Mouse (Mus musculus): ENCODE data around the gene Rbfox1. TPM values are rescaled to one million over a fixed set of nuclear protein-coding genes. Genes with fewer than 3 reads are reported as not detected.
A peak's percentile ranks its signal among the peaks of the same experiment; 100 is the strongest.

Rbfox1 gene
- total and polyA plus RNA-seq, 2 experiments from 2014 or later: 129 to 214 TPM

- ATAC-seq: no peak
- H3K4me3 ChIP-seq (ENCODE audit: low read depth, low read length): no peak overlapping the region
- H3K9me3 ChIP-seq (ENCODE audit: low read length): no peaks in the 10 kb centered on the region
- TF ChIP-seq CTCF (IDR thresholded peaks at IDR 0.05; ENCODE audit: low read depth): no peak
- H3K4me1 ChIP-seq (ENCODE audit: insufficient read depth): 0 out of 2 replicates have a peak, but pooled peaks cover 7% of the 10 kb centered on the region
- H3K4me2 ChIP-seq (ENCODE audit: low read depth): no peak overlapping the region
- H3K27ac ChIP-seq (ENCODE audit: low read depth, low read length): no peak overlapping the region
- H3K36me3 ChIP-seq (ENCODE audit: insufficient read depth): no peaks in the 10 kb centered on the region
- H3K27me3 ChIP-seq (ENCODE audit: insufficient read depth, low read length): no peaks in the 10 kb centered on the region
- no peak overlapping the region for H3K9ac ChIP-seq
- no peak for DNase-seq
Observed at GRCm38 (mm10) chr16:6309940-6310339, 424.8 kb downstream of the Rbfox1 start.

GRCm38 (mm10) chr16:6310744-6311678 is 425.9 kb downstream of the Rbfox1 start:
- no peaks in the 10 kb centered on the region for H3K9me3 ChIP-seq (ENCODE audit: low read length)
- 47% methylated on average over 18 of the region's 18 CpGs for WGBS
- H3K4me1 ChIP-seq (ENCODE audit: insufficient read depth): 0 out of 2 replicates have a peak, but pooled peaks cover 7% of the 10 kb centered on the region
- no peak for TF ChIP-seq CTCF (IDR thresholded peaks at IDR 0.05; ENCODE audit: low read depth)
- no peaks in the 10 kb centered on the region for H3K27me3 ChIP-seq (ENCODE audit: insufficient read depth, low read length)
- no peaks in the 10 kb centered on the region for H3K36me3 ChIP-seq (ENCODE audit: insufficient read depth)
- no peak overlapping the region for H3K4me2 ChIP-seq (ENCODE audit: low read depth)
- H3K27ac ChIP-seq (ENCODE audit: low read depth, low read length): peak overlapping the region; percentile 75
- H3K4me3 ChIP-seq (ENCODE audit: low read depth, low read length): no peak overlapping the region
- peak; percentile 85 for DNase-seq
- peak; percentile 91 for ATAC-seq
- no peak overlapping the region for H3K9ac ChIP-seq

- no peak for ATAC-seq
- TF ChIP-seq CTCF (IDR thresholded peaks at IDR 0.05; ENCODE audit: low read depth): no peak
- no peaks in the 10 kb centered on the region for H3K9me3 ChIP-seq (ENCODE audit: low read length)
- 45% methylated on average over 6 of the region's 6 CpGs for WGBS
- no peak overlapping the region for H3K4me2 ChIP-seq (ENCODE audit: low read depth)
- H3K4me1 ChIP-seq (ENCODE audit: insufficient read depth): 0 out of 2 replicates have a peak, but pooled peaks cover 7% of the 10 kb centered on the region
- H3K27me3 ChIP-seq (ENCODE audit: insufficient read depth, low read length): no peaks in the 10 kb centered on the region
- DNase-seq: no peak
- no peaks in the 10 kb centered on the region for H3K36me3 ChIP-seq (ENCODE audit: insufficient read depth)
- no peak overlapping the region for H3K9ac ChIP-seq
- H3K4me3 ChIP-seq (ENCODE audit: low read depth, low read length): no peak overlapping the region
- no peak overlapping the region for H3K27ac ChIP-seq (ENCODE audit: low read depth, low read length)
Observed at GRCm38 (mm10) chr16:6313689-6314088, 428.5 kb downstream of the Rbfox1 start.

- no peaks in the 10 kb centered on the region for H3K36me3 ChIP-seq (ENCODE audit: insufficient read depth)
- DNase-seq: no peak
- no peaks in the 10 kb centered on the region for H3K9me3 ChIP-seq (ENCODE audit: low read length)
- no peaks in the 10 kb centered on the region; the same call in 1 of the 2 replicates for H3K4me1 ChIP-seq (ENCODE audit: insufficient read depth)
- H3K4me3 ChIP-seq (ENCODE audit: low read depth, low read length): no peak overlapping the region
- WGBS: 5% methylated on average over 1 of the region's 1 CpGs
- H3K9ac ChIP-seq: no peak overlapping the region
- TF ChIP-seq CTCF (IDR thresholded peaks at IDR 0.05; ENCODE audit: low read depth): no peak
- H3K27me3 ChIP-seq (ENCODE audit: insufficient read depth, low read length): no peaks in the 10 kb centered on the region
- no peak overlapping the region for H3K27ac ChIP-seq (ENCODE audit: low read depth, low read length)
- no peak for ATAC-seq
- H3K4me2 ChIP-seq (ENCODE audit: low read depth): no peak overlapping the region
Observed at GRCm38 (mm10) chr16:6324832-6325231, 439.7 kb downstream of the Rbfox1 start.

GRCm38 (mm10) chr16:6331400-6331939 is 446.3 kb downstream of the Rbfox1 start:
- TF ChIP-seq CTCF (IDR thresholded peaks at IDR 0.05; ENCODE audit: low read depth): no peak
- Histone ChIP-seq H3K4me1 (ENCODE audit: insufficient read depth) (no peaks in the 10 kb centered on the region), H3K27me3 (ENCODE audit: insufficient read depth, low read length) (no peaks in the 10 kb centered on the region), H3K4me3 (ENCODE audit: low read depth, low read length) (no peak overlapping the region), H3K27ac (ENCODE audit: low read depth, low read length) (no peak overlapping the region), H3K9me3 (ENCODE audit: low read length) (no peaks in the 10 kb centered on the region), H3K36me3 (ENCODE audit: insufficient read depth) (no peaks in the 10 kb centered on the region), H3K9ac (no peak overlapping the region), H3K4me2 (ENCODE audit: low read depth) (no peak overlapping the region)
- ATAC-seq (no peak), DNase-seq (no peak)
- WGBS: 36% methylated on average over 10 of the region's 10 CpGs

GRCm38 (mm10) chr16:6333273-6333672 is 448.1 kb downstream of the Rbfox1 start:
- no peaks in the 10 kb centered on the region for H3K27me3 ChIP-seq (ENCODE audit: insufficient read depth, low read length)
- 71% methylated on average over 2 of the region's 2 CpGs for WGBS
- TF ChIP-seq CTCF (IDR thresholded peaks at IDR 0.05; ENCODE audit: low read depth): peak; percentile 58
- no peak overlapping the region for H3K27ac ChIP-seq (ENCODE audit: low read depth, low read length)
- H3K4me3 ChIP-seq (ENCODE audit: low read depth, low read length): no peak overlapping the region
- no peak overlapping the region for H3K4me2 ChIP-seq (ENCODE audit: low read depth)
- no peaks in the 10 kb centered on the region for H3K4me1 ChIP-seq (ENCODE audit: insufficient read depth)
- H3K9ac ChIP-seq: no peak overlapping the region
- H3K36me3 ChIP-seq (ENCODE audit: insufficient read depth): no peaks in the 10 kb centered on the region
- ATAC-seq: no peak
- DNase-seq: no peak
- H3K9me3 ChIP-seq (ENCODE audit: low read length): no peaks in the 10 kb centered on the region

- Histone ChIP-seq H3K27ac (ENCODE audit: low read depth, low read length) (peak overlapping the region; percentile 85), H3K4me3 (ENCODE audit: low read depth, low read length) (peak overlapping the region; percentile 60), H3K4me2 (ENCODE audit: low read depth) (peak overlapping the region; percentile 75), H3K36me3 (ENCODE audit: insufficient read depth) (no peaks in the 10 kb centered on the region), H3K9me3 (ENCODE audit: low read length) (no peaks in the 10 kb centered on the region), H3K4me1 (ENCODE audit: insufficient read depth) (no peaks in the 10 kb centered on the region), H3K27me3 (ENCODE audit: insufficient read depth, low read length) (no peaks in the 10 kb centered on the region), H3K9ac (peak overlapping the region; percentile 71)
- no peak for DNase-seq
- TF ChIP-seq CTCF (IDR thresholded peaks at IDR 0.05; ENCODE audit: low read depth): no peak
- WGBS: 16% methylated on average over 9 of the region's 9 CpGs
- peak; percentile 56 for ATAC-seq
Observed at GRCm38 (mm10) chr16:6348103-6348502, 462.9 kb downstream of the Rbfox1 start.

Data from forebrain, postnatal 0 days (tissue).